Mouse (Mus musculus) embryo, embryonic 9.5 days (tissue): ENCODE data around the gene Trpm3.

Source experiments
- DNase-seq: peaks from one replicate; pipeline ENCODE4 v3.0.0-alpha.2; 2017; ENCODE audit errors: extremely low spot score

The Trpm3 gene

DNA sequence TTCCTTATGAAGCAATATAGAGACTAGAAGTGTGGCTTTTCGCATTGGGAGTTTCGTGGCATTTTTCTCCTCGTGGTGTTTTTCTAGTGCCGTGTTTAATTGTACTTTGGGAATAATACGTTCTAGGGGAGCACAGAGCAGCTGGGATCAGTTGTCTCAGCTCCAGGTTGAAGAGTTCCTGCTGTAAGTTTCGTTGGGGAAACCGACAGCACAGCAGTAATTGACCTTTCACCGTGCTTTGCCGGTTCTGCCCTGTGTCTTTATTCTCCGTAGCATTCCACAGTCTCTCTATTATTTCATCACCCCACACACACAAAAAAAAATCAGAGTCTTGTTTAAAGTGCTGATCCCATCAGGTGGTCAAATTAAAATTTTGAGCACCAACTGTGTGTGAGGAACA, 496.8 kb downstream of the Trpm3 start:
- DNase-seq, result no peak

- no peak for DNase-seq
These were observed 498.9 kb downstream of the Trpm3 start for GRCm38 (mm10) chr19:22637786-22638185.

GRCm38 (mm10) chr19:22638394-22638954, 499.6 kb downstream of the Trpm3 start:
- no peak for DNase-seq

GRCm38 (mm10) chr19:22642124-22642523, 503.3 kb downstream of the Trpm3 start:
- peak; percentile 33 for DNase-seq

- DNase-seq, result peak; percentile 17
These were observed 517.8 kb downstream of the Trpm3 start for GRCm38 (mm10) chr19:22656466-22657215.

DNA sequence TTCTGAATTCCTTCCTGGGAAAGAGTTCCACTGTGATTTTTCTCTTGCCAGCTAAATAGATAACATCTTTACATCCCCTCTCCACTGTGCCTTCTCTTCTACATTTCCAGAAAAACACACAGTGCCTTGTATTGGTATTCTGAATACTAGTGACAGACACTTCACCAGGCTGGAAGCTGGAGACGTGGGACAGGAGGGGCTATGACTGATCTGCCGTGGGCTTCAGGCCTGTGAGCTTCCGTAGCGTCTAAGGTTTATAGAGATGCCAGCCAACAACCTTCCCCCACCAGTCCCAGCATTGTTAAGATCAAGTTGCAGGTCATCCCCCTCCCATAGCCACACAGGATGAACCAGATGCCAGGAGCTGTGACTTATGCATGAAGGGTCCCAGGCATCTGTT, 518.4 kb downstream of the Trpm3 start:
- peak; percentile 24 for DNase-seq

- no peak for DNase-seq
These were observed 526.6 kb downstream of the Trpm3 start for GRCm38 (mm10) chr19:22665401-22665800.

DNA sequence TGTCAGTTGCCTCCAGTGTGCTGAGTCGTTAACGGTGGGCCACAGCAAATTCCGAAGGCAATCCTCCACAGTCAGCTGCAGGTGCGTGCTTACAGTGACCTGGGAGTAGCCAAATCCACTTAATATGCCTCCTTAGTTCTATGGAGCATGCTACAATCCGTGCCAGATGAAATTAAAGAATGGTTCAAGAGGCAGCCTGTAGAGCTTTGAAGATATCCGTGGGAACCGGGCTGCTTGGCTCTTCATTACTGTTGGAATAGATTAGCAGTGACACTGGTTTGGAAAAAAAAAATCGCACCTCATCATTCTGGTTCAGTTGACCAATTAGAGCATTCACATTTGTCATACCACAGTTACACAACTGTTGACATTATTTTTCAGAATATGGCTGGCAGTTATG, 531.4 kb downstream of the Trpm3 start:
- no peak for DNase-seq

DNA sequence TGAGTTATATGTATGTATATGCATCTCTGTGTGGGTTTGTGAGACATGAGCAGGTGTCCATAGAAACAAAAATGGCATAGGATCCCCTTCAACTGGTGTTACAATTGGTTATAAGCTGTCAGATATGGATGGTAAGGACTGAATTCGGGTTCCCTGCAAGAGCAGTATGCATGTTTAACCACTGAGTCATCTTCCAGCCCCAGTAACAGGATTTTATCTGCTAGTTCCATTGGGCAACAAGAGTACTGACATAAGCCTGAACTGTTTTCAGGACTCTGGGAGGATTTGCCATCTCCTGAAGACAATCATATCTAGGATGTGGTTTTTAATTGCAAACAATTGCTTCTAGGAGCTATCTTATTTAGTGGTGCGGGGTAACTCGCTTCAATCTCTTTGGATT, 534.0 kb downstream of the Trpm3 start:
- no peak for DNase-seq

GRCm38 (mm10) chr19:22676206-22676605, 537.4 kb downstream of the Trpm3 start:
- DNase-seq, result no peak

- DNase-seq, result no peak
These were observed 543.4 kb downstream of the Trpm3 start for GRCm38 (mm10) chr19:22682238-22682637.

- DNase-seq, result no peak
These were observed 553.1 kb downstream of the Trpm3 start for GRCm38 (mm10) chr19:22691995-22692394.

- peak; percentile 12 for DNase-seq
These were observed 553.7 kb downstream of the Trpm3 start for GRCm38 (mm10) chr19:22692553-22692952.

- no peak for DNase-seq
These were observed 554.1 kb downstream of the Trpm3 start for GRCm38 (mm10) chr19:22692956-22693355.

- no peak for DNase-seq
These were observed 556.6 kb downstream of the Trpm3 start for GRCm38 (mm10) chr19:22695423-22695822.

DNA sequence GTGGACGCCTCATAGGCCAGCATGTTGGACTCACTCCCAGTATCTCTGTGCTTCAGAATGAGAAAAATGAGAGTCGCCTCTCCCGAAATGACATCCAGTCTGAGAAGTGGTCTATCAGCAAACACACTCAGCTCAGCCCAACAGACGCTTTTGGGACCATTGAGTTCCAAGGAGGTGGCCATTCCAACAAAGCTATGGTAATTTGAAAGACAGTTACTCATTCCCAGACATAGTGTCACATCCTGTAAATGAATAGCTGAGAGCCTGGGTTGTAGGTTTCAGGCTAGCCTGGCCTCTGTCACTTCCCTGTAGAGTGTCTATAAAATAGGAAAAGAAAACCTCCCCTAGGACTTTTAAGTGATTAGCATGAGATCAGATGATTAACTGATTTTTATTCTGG, 559.9 kb downstream of the Trpm3 start:
- no peak for DNase-seq

DNA sequence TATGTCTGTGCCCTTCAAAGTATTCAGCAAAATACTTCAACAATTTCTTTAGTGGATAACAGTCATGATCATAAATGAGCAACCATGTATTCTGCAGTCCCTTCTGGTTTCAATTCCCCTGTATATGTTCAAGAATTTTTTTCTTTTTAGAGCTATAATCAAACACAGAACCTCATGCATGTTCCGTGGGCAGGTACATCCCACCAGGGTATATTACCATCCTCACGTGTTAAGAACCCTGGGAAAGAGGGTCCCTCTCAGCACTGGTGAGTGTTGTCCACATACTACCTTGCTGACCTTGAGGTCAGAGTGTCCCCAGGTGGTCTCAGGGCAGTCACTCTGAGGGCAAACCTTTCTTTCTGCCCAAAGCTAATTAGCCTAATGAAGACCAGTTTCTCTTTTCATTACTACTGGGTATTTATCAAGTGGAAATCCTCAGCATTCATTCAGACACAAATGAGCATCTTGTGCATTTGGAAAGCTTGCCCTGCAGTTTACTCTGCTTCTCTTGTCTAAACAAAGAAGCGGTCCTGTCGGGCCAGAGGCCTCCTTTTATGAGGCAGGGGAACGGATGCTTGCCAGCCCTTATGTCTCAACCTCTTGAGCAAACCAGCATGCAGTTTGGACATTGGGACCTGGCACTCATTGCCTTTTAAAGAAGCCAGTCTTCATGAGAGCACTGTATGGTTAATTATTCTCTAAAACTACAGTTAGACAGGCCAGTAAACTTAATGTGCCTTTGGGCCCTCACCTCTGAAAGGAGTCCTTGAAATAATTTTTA, 562.2 kb downstream of the Trpm3 start:
- peak; percentile 18 for DNase-seq

GRCm38 (mm10) chr19:22703876-22704275, 565.0 kb downstream of the Trpm3 start:
- no peak for DNase-seq

DNA sequence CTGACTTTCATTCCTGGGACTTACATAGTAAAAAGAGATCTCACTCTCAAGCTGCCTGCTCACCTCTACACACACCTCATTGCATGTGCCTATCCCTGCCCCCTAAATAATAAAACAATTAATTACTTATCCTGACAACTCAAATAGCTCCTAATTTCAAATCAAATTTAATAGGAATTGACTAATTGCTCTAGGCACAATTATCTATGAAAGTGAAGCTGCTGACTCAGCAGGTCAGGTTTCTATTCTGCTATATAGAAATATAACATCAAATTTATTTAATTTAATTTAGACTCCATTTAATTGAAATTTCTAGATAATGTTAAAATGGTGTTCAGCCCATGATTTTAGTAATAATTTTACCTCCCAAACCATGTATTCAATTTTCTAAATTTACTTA, 566.6 kb downstream of the Trpm3 start:
- DNase-seq, result no peak

DNA sequence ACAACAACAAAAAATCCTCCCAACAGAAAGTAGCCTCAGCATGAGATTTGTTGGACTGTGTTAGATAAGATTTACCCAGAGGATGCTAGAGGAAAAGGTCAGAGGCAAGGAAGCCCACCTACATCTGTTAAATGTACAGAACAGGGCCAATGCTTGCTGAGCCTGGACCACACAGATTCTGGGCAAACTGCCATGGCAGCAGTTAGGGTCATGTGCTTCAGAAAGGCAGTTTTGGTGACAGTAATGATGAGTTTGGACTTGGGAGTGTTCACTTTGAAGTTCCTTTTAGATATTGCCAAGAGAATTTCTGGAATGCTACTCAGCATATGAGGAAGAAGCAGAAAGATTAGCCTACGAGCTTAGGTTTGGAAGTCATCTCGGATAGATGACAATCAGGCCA, 580.2 kb downstream of the Trpm3 start:
- no peak for DNase-seq

DNA sequence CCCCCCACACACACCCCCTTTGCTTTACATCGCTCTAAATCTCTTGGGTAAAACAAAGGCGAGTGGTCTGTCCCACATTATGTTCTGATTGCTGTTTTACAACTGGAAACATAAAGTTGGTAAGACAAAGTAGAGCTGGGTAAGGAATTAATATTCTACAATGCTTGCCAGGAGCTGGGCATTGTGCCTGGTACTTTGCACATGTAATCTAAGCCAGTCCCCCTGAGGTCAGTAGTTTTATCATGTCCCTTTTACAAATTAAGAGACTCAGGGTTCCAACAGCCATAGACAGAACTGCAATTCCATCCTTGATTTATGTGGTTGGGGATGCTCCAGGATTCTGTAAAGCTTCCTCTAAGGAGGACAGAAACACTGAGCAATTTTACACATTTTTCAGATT, 591.0 kb downstream of the Trpm3 start:
- DNase-seq, result no peak

- no peak for DNase-seq
These were observed 592.1 kb downstream of the Trpm3 start for GRCm38 (mm10) chr19:22730971-22731370.

DNA sequence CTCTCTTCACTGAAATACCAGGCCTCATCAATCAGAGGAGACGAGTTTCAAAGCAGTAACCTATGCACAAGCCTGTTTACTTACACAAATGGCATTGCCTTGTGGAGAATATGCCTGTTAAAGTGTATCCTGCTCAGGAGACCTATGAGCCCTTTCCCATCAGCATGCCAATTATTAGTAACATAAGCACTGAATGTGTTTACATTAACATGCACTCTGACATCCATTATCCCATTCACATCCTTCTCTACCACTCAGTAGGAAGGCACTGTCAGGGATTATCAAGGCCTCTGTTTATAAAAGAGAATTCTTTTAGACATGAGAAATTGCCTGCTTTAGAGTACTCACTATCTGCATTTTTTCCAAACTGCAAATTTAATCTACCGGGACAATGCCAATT, 598.0 kb downstream of the Trpm3 start:
- DNase-seq, result no peak
